Mouse (Mus musculus): ENCODE measurements around the gene Slc6a5. TPM values are rescaled to one million over a fixed set of nuclear protein-coding genes. Genes with fewer than 3 reads are reported as not detected.

The Slc6a5 gene
- polyA plus RNA-seq, 1 experiment from 2014 or later, result not detected

- Histone ChIP-seq H3K4me1 (replicated peaks) (no peaks in the 10 kb centered on the region), H3K27me3 (no peaks in the 10 kb centered on the region), H3K9me3 (replicated peaks) (no peaks in the 10 kb centered on the region), H3K4me2 (no peak overlapping the region), H3K9ac (no peak overlapping the region), H3K4me3 (replicated peaks) (no peak overlapping the region), H3K36me3 (replicated peaks) (no peaks in the 10 kb centered on the region), H3K27ac (replicated peaks) (no peak overlapping the region)
- ATAC-seq (ENCODE audit: insufficient read depth), result no peak
- 32% methylated on average over 2 of the region's 2 CpGs for WGBS (ENCODE audit: insufficient replicate concordance)
Measured at GRCm38 (mm10) chr7:49894786-49895185, 15.2 kb upstream of the Slc6a5 start.

DNA sequence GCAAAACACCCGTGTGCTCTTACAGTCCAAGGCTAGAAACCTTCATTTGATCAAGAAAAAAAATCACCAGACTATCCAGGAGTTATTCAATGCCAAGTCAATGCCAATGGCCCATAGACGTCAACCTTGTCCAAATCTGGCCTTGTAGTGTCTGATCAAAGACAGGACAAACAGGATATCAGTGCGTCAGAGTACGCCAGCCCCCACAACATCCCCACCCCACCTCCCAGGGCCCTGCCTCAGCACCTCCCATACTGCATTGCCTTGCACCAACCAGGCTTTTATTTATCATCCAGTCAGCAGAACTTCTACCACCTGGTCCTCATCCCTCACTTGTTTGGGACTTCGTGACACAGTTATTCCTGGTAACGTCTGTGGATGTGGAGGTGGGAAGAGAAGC, 14.7 kb upstream of the Slc6a5 start:
- ATAC-seq (ENCODE audit: insufficient read depth), result no peak
- H3K4me2 ChIP-seq, result no peak overlapping the region
- no peaks in the 10 kb centered on the region for H3K36me3 ChIP-seq (replicated peaks)
- H3K27ac ChIP-seq (replicated peaks), result no peak overlapping the region
- 53% methylated on average over 6 of the region's 6 CpGs for WGBS (ENCODE audit: insufficient replicate concordance)
- H3K9ac ChIP-seq, result no peak overlapping the region
- no peaks in the 10 kb centered on the region for H3K4me1 ChIP-seq (replicated peaks)
- H3K9me3 ChIP-seq (replicated peaks), result no peaks in the 10 kb centered on the region
- H3K27me3 ChIP-seq, result no peaks in the 10 kb centered on the region
- H3K4me3 ChIP-seq (replicated peaks), result no peak overlapping the region

DNA sequence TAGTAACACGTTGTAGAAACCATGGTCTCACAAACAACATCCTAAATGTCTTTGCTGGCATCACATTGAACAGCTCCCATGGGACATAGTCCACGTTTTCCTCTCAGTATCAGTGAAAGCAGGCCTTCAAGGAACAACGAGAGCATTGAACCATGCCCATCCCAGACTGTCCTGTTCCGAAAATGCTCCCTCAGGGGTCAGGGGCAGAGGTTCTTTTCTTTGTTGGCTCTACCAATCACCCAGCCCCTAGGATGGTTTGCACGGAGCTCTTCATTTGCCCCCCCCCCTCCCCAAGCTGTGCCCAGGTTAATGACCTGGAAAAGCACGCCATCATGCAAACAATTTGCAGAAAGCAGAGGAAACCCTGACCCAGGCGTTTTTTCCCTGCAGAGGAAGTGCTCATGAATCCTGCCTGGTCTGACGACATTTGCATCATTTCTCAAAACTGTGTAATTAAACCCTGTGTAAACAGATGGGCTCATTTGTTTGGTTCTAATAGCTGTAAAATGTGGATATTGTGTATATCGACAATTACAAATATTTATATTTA, 7.9 kb upstream of the Slc6a5 start:
- no peaks in the 10 kb centered on the region for H3K36me3 ChIP-seq (replicated peaks)
- H3K4me3 ChIP-seq (replicated peaks), result no peak overlapping the region
- H3K4me2 ChIP-seq, result no peak overlapping the region
- H3K27me3 ChIP-seq, result peaks cover 40% of the 10 kb centered on the region
- ATAC-seq (ENCODE audit: insufficient read depth), result no peak
- H3K9ac ChIP-seq, result no peak overlapping the region
- no peaks in the 10 kb centered on the region for H3K9me3 ChIP-seq (replicated peaks)
- 34% methylated on average over 9 of the region's 9 CpGs for WGBS (ENCODE audit: insufficient replicate concordance)
- no peaks in the 10 kb centered on the region for H3K4me1 ChIP-seq (replicated peaks)
- H3K27ac ChIP-seq (replicated peaks), result no peak overlapping the region

GRCm38 (mm10) chr7:49907191-49908171, 2.5 kb upstream of the Slc6a5 start:
- ATAC-seq (ENCODE audit: insufficient read depth), result no peak
- Histone ChIP-seq H3K9me3 (replicated peaks) (no peaks in the 10 kb centered on the region), H3K27ac (replicated peaks) (no peak overlapping the region), H3K4me1 (replicated peaks) (no peaks in the 10 kb centered on the region), H3K4me2 (no peak overlapping the region), H3K9ac (no peak overlapping the region), H3K27me3 (peaks cover 89% of the 10 kb centered on the region), H3K36me3 (replicated peaks) (no peaks in the 10 kb centered on the region), H3K4me3 (replicated peaks) (no peak overlapping the region)
- 3% methylated on average over 28 of the region's 28 CpGs for WGBS (ENCODE audit: insufficient replicate concordance)

- Histone ChIP-seq H3K4me1 (replicated peaks) (no peaks in the 10 kb centered on the region), H3K9me3 (replicated peaks) (no peaks in the 10 kb centered on the region), H3K27ac (replicated peaks) (no peak overlapping the region), H3K4me2 (no peak overlapping the region), H3K4me3 (replicated peaks) (no peak overlapping the region), H3K36me3 (replicated peaks) (no peaks in the 10 kb centered on the region), H3K27me3 (peaks cover 97% of the 10 kb centered on the region), H3K9ac (no peak overlapping the region)
- ATAC-seq (ENCODE audit: insufficient read depth), result no peak
- 2% methylated on average over 24 of the region's 24 CpGs for WGBS (ENCODE audit: insufficient replicate concordance)
Measured at GRCm38 (mm10) chr7:49908181-49908855, 1.6 kb upstream of the Slc6a5 start.

DNA sequence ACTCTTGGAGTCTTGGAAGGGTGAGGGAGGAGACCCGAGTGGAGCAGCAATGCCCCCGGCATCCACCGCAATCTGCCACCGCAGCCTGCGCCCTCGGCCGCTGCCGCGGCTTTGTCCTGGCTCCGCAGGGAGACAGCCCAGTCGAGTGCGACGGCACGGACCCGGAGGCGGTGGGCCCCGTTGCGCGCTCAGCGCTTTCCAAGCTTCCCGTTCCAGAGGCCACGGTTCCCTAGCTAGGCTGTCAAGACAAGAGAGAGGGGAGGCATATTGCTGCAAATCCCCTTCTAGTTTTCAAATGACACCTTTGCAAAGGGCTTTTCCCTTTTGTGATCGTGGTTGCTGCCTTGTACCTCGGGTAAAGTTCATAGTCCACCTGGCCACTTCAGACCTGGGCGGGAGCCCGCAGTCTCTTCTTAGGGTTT, 945 bp upstream of the Slc6a5 start:
- ATAC-seq (ENCODE audit: insufficient read depth), result no peak

DNA sequence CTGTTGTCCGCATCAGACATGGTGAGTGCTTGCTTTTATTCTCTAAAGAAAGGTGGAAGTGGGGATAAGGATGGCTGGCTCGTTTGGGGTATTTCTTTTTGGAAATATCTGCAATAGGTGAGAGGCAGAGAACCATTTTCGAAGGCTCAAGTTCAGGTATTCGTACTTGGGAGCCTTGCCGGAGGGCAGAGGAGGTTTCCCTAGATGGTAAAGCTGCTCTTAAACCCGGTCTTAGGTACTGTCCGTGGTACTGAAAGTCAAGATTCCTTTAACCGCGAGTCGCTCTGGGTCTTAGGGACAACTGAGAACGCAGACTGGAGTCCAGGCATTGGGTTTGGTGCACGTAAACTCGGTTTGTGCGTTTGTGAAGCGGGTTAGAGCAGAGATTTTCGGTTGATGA, 415 bp downstream of the Slc6a5 start:
- Histone ChIP-seq H3K9me3 (replicated peaks) (no peaks in the 10 kb centered on the region), H3K27ac (replicated peaks) (no peak overlapping the region), H3K4me3 (replicated peaks) (no peak overlapping the region), H3K4me2 (no peak overlapping the region), H3K27me3 (peaks cover 100% of the 10 kb centered on the region), H3K36me3 (replicated peaks) (no peaks in the 10 kb centered on the region), H3K9ac (no peak overlapping the region), H3K4me1 (replicated peaks) (no peaks in the 10 kb centered on the region)
- 2% methylated on average over 16 of the region's 16 CpGs for WGBS (ENCODE audit: insufficient replicate concordance)
- no peak for ATAC-seq (ENCODE audit: insufficient read depth)

More for the DNA sequence above, 945 bp upstream of the Slc6a5 start:
- WGBS (ENCODE audit: insufficient replicate concordance), result 2% methylated on average over 26 of the region's 26 CpGs
- Histone ChIP-seq H3K36me3 (replicated peaks) (no peaks in the 10 kb centered on the region), H3K9me3 (replicated peaks) (no peaks in the 10 kb centered on the region), H3K27me3 (peaks cover 100% of the 10 kb centered on the region), H3K27ac (replicated peaks) (no peak overlapping the region), H3K4me2 (no peak overlapping the region), H3K4me1 (replicated peaks) (no peaks in the 10 kb centered on the region), H3K4me3 (replicated peaks) (no peak overlapping the region), H3K9ac (no peak overlapping the region)

- Histone ChIP-seq H3K27ac (replicated peaks) (no peak overlapping the region), H3K9ac (no peak overlapping the region), H3K4me3 (replicated peaks) (no peak overlapping the region), H3K9me3 (replicated peaks) (no peaks in the 10 kb centered on the region), H3K27me3 (peaks cover 100% of the 10 kb centered on the region), H3K36me3 (replicated peaks) (no peaks in the 10 kb centered on the region), H3K4me2 (no peak overlapping the region), H3K4me1 (replicated peaks) (no peaks in the 10 kb centered on the region)
- ATAC-seq (ENCODE audit: insufficient read depth), result no peak
- WGBS (ENCODE audit: insufficient replicate concordance), result 5% methylated on average over 23 of the region's 23 CpGs
Measured at GRCm38 (mm10) chr7:49911147-49911946, 1.4 kb downstream of the Slc6a5 start.

DNA sequence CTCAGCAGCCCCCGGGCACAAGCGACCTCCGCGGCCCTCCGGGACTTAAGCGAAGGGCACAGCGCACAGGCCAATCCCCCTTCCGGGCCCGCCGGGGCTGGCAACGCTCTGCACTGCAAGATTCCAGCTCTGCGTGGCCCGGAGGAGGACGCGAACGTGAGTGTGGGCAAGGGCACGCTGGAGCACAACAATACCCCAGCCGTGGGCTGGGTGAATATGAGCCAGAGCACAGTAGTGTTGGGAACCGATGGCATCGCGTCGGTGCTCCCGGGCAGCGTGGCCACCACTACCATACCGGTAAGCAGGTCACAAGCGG, 2.0 kb downstream of the Slc6a5 start:
- 4% methylated on average over 26 of the region's 26 CpGs for WGBS (ENCODE audit: insufficient replicate concordance)
- no peaks in the 10 kb centered on the region for H3K9me3 ChIP-seq (replicated peaks)
- no peaks in the 10 kb centered on the region for H3K36me3 ChIP-seq (replicated peaks)
- H3K4me2 ChIP-seq, result no peak overlapping the region
- H3K27ac ChIP-seq (replicated peaks), result no peak overlapping the region
- H3K27me3 ChIP-seq, result peaks cover 100% of the 10 kb centered on the region
- no peak overlapping the region for H3K9ac ChIP-seq
- no peaks in the 10 kb centered on the region for H3K4me1 ChIP-seq (replicated peaks)
- H3K4me3 ChIP-seq (replicated peaks), result no peak overlapping the region
- ATAC-seq (ENCODE audit: insufficient read depth), result no peak

DNA sequence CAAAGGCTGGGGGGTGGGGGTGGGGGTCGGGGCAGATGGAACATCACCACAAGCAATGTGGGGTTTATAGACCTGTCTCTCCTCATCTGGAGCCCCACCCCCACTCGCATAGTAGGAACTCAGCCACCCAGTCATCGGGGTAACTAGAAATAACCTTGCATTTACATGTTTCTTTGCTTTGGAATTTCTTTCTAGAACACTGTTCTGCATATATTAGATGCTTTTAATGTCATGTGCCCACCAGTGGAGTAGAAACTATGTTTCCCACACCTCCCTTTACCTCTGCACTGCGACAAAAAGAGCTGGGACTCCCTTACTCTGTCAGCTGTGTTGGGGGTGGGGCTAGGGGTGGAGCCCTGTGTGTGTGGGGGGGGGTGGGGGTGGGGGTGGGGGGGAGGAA, 3.2 kb downstream of the Slc6a5 start:
- H3K4me2 ChIP-seq, result no peak overlapping the region
- no peak overlapping the region for H3K27ac ChIP-seq (replicated peaks)
- no peaks in the 10 kb centered on the region for H3K9me3 ChIP-seq (replicated peaks)
- no peaks in the 10 kb centered on the region for H3K4me1 ChIP-seq (replicated peaks)
- 3% methylated on average over 4 of the region's 4 CpGs for WGBS (ENCODE audit: insufficient replicate concordance)
- no peak for ATAC-seq (ENCODE audit: insufficient read depth)
- no peak overlapping the region for H3K4me3 ChIP-seq (replicated peaks)
- H3K9ac ChIP-seq, result no peak overlapping the region
- peaks cover 99% of the 10 kb centered on the region for H3K27me3 ChIP-seq
- H3K36me3 ChIP-seq (replicated peaks), result no peaks in the 10 kb centered on the region
